Mouse (Mus musculus) hindbrain, embryonic 11.5 days (tissue): ENCODE results near the gene Gm20388. TPM values are rescaled to one million over a fixed set of nuclear protein-coding genes. Genes with fewer than 3 reads are reported as not detected.

Experiments used
- ATAC-seq: fragments of 200-750 bp; cut with Nextera tagmentation; 2 replicates; pipeline ENCODE4 v1.8.0; 2017; ENCODE audit warnings: mild to moderate bottlenecking, moderate TSS enrichment, moderate library complexity; ENCODE audit not compliant: low FRiP score
- DNase-seq: peaks from one replicate; pipeline ENCODE4 v3.0.0-alpha.2; 2015; ENCODE audit warnings: low spot score
- H3K27ac ChIP-seq: fragments of 300-500 bp; sonication (generic); 2 replicates; pipeline ENCODE4 v1.5.1; 2014; ENCODE audit warnings: mild to moderate bottlenecking, low read depth, low read length
- H3K27me3 ChIP-seq: fragments of 300-500 bp; sonication (generic); 2 replicates; pipeline ENCODE4 v1.6.1; 2014; ENCODE audit warnings: mild to moderate bottlenecking, low read length, moderate library complexity, mixed read lengths; ENCODE audit not compliant: control insufficient read depth, insufficient read depth
- H3K36me3 ChIP-seq: fragments of 300-500 bp; sonication (generic); 2 replicates; pipeline ENCODE4 v1.6.1; 2014; ENCODE audit warnings: mild to moderate bottlenecking, low read length, moderate library complexity, mixed read lengths; ENCODE audit not compliant: control insufficient read depth, insufficient read depth
- H3K4me1 ChIP-seq: fragments of 300-500 bp; sonication (generic); replicated peaks from 2 replicates; pipeline ENCODE4 v1.6.1; 2014; ENCODE audit warnings: low read length, mixed read lengths; ENCODE audit not compliant: control insufficient read depth, insufficient read depth
- H3K4me2 ChIP-seq: fragments of 300-500 bp; sonication (generic); replicated peaks from 2 replicates; pipeline ENCODE4 v1.6.1; 2014; ENCODE audit warnings: mild to moderate bottlenecking, low read depth, low read length
- H3K4me3 ChIP-seq: fragments of 300-500 bp; sonication (generic); 2 replicates; pipeline ENCODE4 v1.5.1; 2014; ENCODE audit warnings: low read depth, low read length
- H3K9ac ChIP-seq: fragments of 300-500 bp; sonication (generic); 2 replicates; pipeline ENCODE4 v1.6.1; 2014; ENCODE audit warnings: low read depth, low read length
- H3K9me3 ChIP-seq: fragments of 300-500 bp; sonication (generic); 2 replicates; pipeline ENCODE4 v1.6.1; 2016; ENCODE audit warnings: low read length; ENCODE audit not compliant: control insufficient read depth
- WGBS: fragments of 180-500 bp; shearing (Covaris S2); extraction: QIAGEN DNeasy Blood & Tissue Kit; methylation state at CpG from one replicate; pipeline ENCODE4 v1.1.7; 2014; 5-methylcytosine and 5-hydroxymethylcytosine counted together
- polyA plus RNA-seq: library from polyadenylated mRNA; unstranded; fragments of >200 nt; fragmentation: Nextera tagmentation; extraction: Ambion mirVana; gene quantifications from 2 replicates; pipeline ENCODE4 v1.2.1, GENCODE M21; 2014

The Gm20388 gene
- polyA plus RNA-seq, 1 experiment from 2014 or later = 11.8 TPM

DNA sequence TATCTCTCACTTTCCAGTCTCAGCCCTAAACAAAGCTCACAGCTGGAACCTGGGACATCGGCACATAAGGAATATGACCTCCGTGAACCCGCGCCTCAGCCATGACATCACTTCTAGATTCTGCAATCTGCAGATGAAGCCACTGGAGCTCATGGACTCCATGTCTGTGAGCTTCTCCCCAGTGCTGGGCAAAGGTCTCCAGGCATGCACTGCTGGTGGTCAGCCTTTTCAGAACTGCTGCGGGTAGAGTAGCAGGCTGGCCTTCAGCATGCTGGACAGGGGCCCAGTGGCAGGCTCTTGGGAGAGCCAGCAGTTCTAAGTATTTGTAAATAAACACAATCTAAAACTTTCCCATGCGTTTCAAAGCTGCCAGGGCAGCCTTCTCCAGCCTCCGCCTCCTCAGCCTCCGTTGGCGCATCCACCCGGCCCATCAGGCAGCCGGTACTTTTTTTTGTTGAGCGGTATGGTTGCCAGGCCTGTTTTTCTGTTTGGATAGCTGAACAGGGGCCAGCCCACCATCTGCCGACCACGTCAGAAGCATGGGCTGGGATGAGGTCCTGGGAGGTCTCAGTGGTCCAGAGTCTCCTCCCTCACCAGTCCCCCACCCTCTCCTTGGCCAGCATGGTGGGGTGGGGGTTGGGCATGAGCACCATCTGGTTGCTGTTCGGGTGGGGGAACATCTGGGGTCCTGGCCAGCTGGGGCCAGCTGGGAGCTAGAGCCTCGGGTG is 2729.0 kb downstream of the Gm20388 start:
- no peaks in the 10 kb centered on the region for H3K36me3 ChIP-seq
- WGBS = 41% methylated on average over 15 of the region's 16 CpGs
- H3K4me1 ChIP-seq = peaks cover 3% of the 10 kb centered on the region; the same call in 1 of the 2 replicates
- H3K27ac ChIP-seq = no peak overlapping the region
- ATAC-seq = peak; percentile 48; the same call in 1 of the 2 replicates
- no peak overlapping the region for H3K4me3 ChIP-seq
- no peak overlapping the region for H3K4me2 ChIP-seq
- peak; percentile 51 for DNase-seq
- no peak overlapping the region for H3K9ac ChIP-seq
- no peaks in the 10 kb centered on the region for H3K9me3 ChIP-seq
- no peaks in the 10 kb centered on the region for H3K27me3 ChIP-seq

DNA sequence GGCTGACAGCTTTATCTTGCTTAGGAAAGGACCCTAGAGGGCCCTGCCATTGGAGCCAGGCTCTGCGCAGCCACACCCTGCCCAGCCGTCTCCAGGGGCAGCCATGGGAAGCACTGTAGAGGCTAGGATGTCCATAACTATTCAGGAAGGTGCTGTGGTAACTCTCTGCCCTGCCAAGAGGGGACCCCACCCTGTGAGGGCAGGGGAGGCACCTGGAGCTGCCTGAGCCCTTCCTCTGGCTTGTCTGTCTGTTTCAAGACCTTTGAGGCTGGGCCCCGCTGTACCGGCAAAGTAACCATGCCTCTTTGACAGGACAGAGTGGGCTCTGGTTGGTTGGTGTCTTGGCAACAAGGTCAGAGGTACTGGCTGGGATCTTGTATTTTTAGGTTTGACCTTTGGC is 2730.2 kb downstream of the Gm20388 start:
- Histone ChIP-seq H3K4me2 (no peak overlapping the region), H3K36me3 (no peaks in the 10 kb centered on the region), H3K4me1 (peaks cover 3% of the 10 kb centered on the region; the same call in 1 of the 2 replicates), H3K27ac (no peak overlapping the region), H3K4me3 (no peak overlapping the region), H3K9me3 (no peaks in the 10 kb centered on the region), H3K9ac (no peak overlapping the region), H3K27me3 (no peaks in the 10 kb centered on the region)
- WGBS = 76% methylated on average over 4 of the region's 4 CpGs
- no peak for ATAC-seq
- DNase-seq = no peak

DNA sequence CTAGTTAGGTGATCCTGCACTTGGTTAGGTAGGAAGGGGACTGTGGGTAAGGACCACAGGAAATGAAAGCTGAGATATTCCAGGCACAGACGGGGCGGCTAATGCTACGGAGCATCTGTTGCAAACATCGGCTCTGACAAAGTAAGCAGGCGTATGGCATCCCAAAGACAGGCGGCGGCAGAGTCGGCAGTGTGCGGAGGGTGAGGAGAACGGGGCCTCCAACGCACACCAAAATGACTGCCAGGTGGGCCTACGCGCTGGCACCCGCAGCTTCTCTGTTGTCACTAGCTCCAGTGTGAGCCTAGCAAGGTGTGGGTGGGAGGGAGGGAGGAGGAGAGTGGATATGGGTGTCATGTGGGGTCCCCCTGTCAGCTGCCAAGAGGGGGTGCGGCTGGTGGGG is 2730.8 kb downstream of the Gm20388 start:
- 85% methylated on average over 15 of the region's 15 CpGs for WGBS
- Histone ChIP-seq H3K9me3 (no peaks in the 10 kb centered on the region), H3K4me3 (no peak overlapping the region), H3K4me2 (no peak overlapping the region), H3K9ac (no peak overlapping the region), H3K36me3 (no peaks in the 10 kb centered on the region), H3K4me1 (peaks cover 3% of the 10 kb centered on the region; the same call in 1 of the 2 replicates), H3K27ac (no peak overlapping the region), H3K27me3 (no peaks in the 10 kb centered on the region)
- no peak for ATAC-seq
- DNase-seq = no peak

DNA sequence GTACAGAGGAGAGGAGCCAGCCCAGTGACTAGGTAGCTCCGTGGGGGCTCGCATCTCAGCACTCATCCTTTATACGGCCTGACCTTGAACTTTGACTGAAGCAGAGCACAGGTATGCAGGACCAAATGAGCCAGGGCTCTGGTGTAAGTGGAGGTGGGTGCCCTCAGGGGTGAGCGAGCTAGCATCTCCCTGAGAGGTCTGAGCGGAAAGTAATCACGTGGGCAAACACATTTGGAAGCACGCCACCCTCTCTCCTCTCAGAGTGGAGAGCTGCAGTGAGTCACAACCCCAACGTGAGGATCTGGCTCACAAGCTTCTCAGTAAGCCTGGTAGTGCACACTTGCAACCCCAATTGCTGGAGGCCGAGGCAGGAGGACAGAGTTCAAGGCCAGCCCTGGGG is 2731.4 kb downstream of the Gm20388 start:
- no peak overlapping the region for H3K27ac ChIP-seq
- no peaks in the 10 kb centered on the region for H3K9me3 ChIP-seq
- H3K27me3 ChIP-seq = no peaks in the 10 kb centered on the region
- H3K4me2 ChIP-seq = no peak overlapping the region
- H3K4me3 ChIP-seq = no peak overlapping the region
- no peak overlapping the region for H3K9ac ChIP-seq
- DNase-seq (no peak), ATAC-seq (no peak)
- H3K4me1 ChIP-seq = peaks cover 3% of the 10 kb centered on the region; the same call in 1 of the 2 replicates
- WGBS = 79% methylated on average over 9 of the region's 9 CpGs
- no peaks in the 10 kb centered on the region for H3K36me3 ChIP-seq

DNA sequence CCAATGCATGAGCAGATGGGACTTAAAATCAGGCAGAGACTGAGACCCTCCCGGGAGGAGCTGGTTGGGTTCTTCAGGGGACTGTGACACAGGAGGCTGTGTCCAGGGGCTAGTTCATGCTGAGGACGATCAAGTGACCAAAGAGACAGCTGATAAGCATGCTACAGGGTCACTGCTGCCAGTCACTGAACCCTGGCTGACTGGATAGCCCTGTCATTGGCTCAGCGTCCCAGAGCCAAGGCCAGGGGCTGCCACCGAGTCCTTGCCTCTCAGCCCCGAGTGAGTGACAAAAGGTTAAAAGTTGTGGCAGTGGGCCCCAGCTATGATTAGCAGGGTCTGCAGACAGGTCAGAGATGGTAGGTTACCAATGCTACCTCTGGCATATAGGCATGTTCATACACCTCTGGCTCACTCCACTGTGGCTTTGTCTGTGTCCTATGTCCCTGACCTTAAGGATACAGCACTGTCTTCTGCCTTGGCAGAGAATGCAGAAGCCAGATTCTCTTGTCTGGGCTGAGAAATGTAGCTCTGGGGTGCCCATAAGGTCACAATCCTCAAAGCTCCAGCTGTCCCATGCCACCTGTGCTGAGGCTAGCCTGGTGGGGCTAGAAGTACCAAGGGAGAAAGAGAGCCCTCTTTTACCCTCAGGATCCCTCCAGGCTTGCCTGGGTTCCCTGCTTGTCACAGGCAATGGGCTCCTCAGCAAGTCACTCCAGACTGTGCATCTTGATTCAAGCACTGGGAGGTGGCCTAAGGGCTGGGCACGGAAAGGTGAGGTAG is 2733.7 kb downstream of the Gm20388 start:
- DNase-seq = no peak

DNA sequence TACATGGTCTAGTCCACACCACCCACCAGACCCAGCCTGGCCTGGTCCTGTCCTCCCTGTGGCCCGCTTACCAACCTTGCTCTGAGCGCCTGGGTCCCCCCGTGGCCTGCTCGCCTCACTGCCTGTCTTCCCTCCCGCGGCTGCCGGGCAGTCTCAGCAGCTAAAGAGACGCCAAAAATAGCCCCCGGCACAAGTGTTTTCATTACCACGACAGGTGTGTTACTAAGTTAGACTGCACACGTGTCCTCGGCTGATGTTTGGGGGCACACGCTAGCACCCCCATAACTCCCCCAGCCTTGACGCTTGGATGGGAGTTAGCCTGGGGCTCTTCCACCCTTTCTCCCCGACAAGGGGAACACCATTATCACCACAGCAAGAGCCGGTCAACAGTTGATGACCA is 2735.7 kb downstream of the Gm20388 start:
- WGBS = 90% methylated on average over 16 of the region's 16 CpGs
- Histone ChIP-seq H3K4me1 (no peaks in the 10 kb centered on the region), H3K36me3 (no peaks in the 10 kb centered on the region)

More for the DNA sequence above, 2733.7 kb downstream of the Gm20388 start:
- no peak overlapping the region for H3K9ac ChIP-seq
- no peaks in the 10 kb centered on the region for H3K36me3 ChIP-seq
- 81% methylated on average over 6 of the region's 6 CpGs for WGBS
- H3K27me3 ChIP-seq = no peaks in the 10 kb centered on the region
- no peaks in the 10 kb centered on the region for H3K9me3 ChIP-seq
- no peak for ATAC-seq
- no peak overlapping the region for H3K4me2 ChIP-seq
- H3K4me3 ChIP-seq = no peak overlapping the region
- no peaks in the 10 kb centered on the region; the same call in 1 of the 2 replicates for H3K4me1 ChIP-seq
- H3K27ac ChIP-seq = no peak overlapping the region

DNA sequence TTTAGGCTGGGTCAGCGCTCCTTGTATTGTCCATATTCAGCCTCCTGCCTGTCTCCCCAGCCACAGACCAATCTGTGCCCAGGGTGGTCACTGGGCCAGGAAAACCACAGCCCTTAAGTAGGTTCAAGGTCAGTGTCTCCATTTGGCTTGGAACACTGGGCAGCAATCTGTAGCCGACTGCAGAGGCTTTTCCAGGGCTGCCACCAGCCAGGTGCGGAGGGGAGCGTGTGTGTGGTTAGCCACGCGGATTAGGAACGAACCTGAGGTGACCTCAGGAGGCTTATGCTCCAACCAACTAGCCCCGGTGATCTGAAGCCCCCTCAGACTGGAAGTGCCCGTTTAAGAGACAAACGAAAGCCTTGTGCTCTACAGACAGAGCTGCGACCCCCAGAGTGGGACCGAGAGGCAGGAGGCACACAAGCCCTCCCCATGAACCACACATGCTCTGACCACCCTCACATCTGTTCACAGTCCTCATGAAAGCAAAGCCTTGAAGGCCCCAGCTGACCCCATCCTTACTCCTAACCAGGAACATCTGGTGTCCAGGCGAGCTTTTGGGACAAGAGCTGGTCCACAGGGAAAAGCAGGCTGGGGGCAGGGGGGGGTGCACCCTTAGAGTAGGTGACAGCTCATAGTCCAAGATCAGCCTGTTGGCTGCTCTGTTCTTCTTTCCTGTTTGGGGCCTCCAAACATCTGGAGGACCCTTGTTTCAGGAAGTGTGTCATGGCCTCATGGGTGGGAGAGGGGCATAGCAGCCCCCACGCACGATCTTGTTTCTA is 2737.7 kb downstream of the Gm20388 start:
- Histone ChIP-seq H3K4me2 (no peak overlapping the region), H3K36me3 (no peaks in the 10 kb centered on the region), H3K4me1 (no peaks in the 10 kb centered on the region), H3K27me3 (no peaks in the 10 kb centered on the region), H3K4me3 (no peak overlapping the region), H3K9me3 (no peaks in the 10 kb centered on the region), H3K27ac (no peak overlapping the region), H3K9ac (no peak overlapping the region)
- 72% methylated on average over 15 of the region's 15 CpGs for WGBS
- ATAC-seq (no peak), DNase-seq (no peak)

More for the DNA sequence above, 2735.7 kb downstream of the Gm20388 start:
- Histone ChIP-seq H3K27ac (no peak overlapping the region), H3K4me3 (no peak overlapping the region), H3K9ac (no peak overlapping the region), H3K4me2 (no peak overlapping the region), H3K9me3 (no peaks in the 10 kb centered on the region), H3K27me3 (no peaks in the 10 kb centered on the region)
- ATAC-seq (no peak), DNase-seq (no peak)

DNA sequence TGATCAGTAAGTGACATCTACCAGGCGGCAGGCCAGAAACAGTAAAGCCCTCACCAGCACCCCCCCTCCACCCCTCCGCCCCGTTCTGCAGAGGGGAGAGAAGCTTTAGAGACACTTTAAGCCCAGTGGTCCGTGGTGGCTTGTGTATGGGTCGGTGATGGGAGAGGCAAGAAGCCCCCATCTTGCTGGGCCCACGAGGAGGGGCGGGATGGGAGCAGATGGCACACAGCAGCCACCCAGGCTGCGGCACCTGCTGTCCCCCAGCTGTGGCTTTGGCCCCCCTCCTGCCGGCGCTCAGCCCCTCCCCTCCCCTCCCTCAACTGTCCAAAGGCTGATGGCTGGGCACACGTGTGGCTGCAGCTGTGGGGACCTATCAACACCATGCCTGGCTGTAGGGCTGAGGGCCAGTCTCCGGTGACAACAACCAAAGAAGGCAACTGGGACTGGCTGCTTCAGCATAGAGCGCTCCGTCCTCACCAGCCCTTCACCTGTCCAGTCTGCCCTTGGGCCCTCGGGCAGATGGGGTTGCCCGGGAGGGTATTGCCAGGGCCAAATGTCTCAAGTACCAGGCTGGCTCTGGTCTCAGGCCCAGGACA is 2740.8 kb downstream of the Gm20388 start:
- no peak overlapping the region for H3K4me2 ChIP-seq

More for the DNA sequence above, 2740.8 kb downstream of the Gm20388 start:
- no peak overlapping the region for H3K4me3 ChIP-seq
- H3K4me1 ChIP-seq = 0 out of 2 replicates have a peak, but pooled peaks cover 4% of the 10 kb centered on the region
- no peaks in the 10 kb centered on the region for H3K27me3 ChIP-seq
- no peak overlapping the region for H3K27ac ChIP-seq
- no peak overlapping the region for H3K9ac ChIP-seq
- ATAC-seq (peak; percentile 65), DNase-seq (peak; percentile 46)
- no peaks in the 10 kb centered on the region for H3K36me3 ChIP-seq
- no peaks in the 10 kb centered on the region for H3K9me3 ChIP-seq
- WGBS = 57% methylated on average over 15 of the region's 16 CpGs
